Mouse (Mus musculus) heart, postnatal 0 days (tissue): ENCODE measurements at regions not wholly inside any gene's neighbourhood (a gene's known extent, or its start where the extent isn't known, plus 50 kb on each side); places are given as distances from the start of the nearest gene placed in this dataset.

Source experiments
- ATAC-seq: fragments of 200-750 bp; cut with Nextera tagmentation; 2 replicates; pipeline ENCODE4 v1.8.0; 2017; ENCODE audit warnings: low read depth, moderate number of reproducible peaks, moderate library complexity; ENCODE audit not compliant: insufficient read depth
- DNase-seq: peaks from one replicate; pipeline ENCODE4 v3.0.0-alpha.2; 2016; ENCODE audit warnings: low spot score
- H3K27ac ChIP-seq: fragments of 300-500 bp; sonication (generic); 2 replicates; pipeline ENCODE4 v1.5.1; 2014; ENCODE audit warnings: low read depth, mild to moderate bottlenecking
- H3K27me3 ChIP-seq: fragments of 300-500 bp; sonication (generic); 2 replicates; pipeline ENCODE4 v1.6.1; 2014; ENCODE audit warnings: low read length, mixed read lengths; ENCODE audit not compliant: control insufficient read depth, insufficient read depth
- H3K36me3 ChIP-seq: fragments of 300-500 bp; sonication (generic); replicated peaks from 2 replicates; pipeline ENCODE4 v1.6.1; 2014; ENCODE audit warnings: low read length, mixed read lengths; ENCODE audit not compliant: control insufficient read depth, insufficient read depth
- H3K4me1 ChIP-seq: fragments of 300-500 bp; sonication (generic); 2 replicates; pipeline ENCODE4 v1.6.1; 2014; ENCODE audit warnings: antibody characterized with exemption; ENCODE audit not compliant: control insufficient read depth, insufficient read depth
- H3K4me2 ChIP-seq: fragments of 300-500 bp; sonication (generic); 2 replicates; pipeline ENCODE4 v1.6.1; 2014; ENCODE audit warnings: low read depth, mild to moderate bottlenecking, low read length, moderate library complexity
- H3K4me3 ChIP-seq: fragments of 300-500 bp; sonication (generic); 2 replicates; pipeline ENCODE4 v1.5.1; 2014; ENCODE audit warnings: low read depth, low read length
- H3K9ac ChIP-seq: fragments of 300-500 bp; sonication (generic); replicated peaks from 2 replicates; pipeline ENCODE4 v1.6.1; 2014; ENCODE audit warnings: low read depth, low read length, mixed read lengths
- H3K9me3 ChIP-seq: fragments of 300-500 bp; sonication (generic); replicated peaks from 2 replicates; pipeline ENCODE4 v1.6.1; 2016; ENCODE audit warnings: low read length; ENCODE audit not compliant: control insufficient read depth
- CTCF ChIP-seq: IDR thresholded peaks from 2 replicates; pipeline ENCODE4 v1.5.1; 2016; ENCODE audit warnings: antibody characterized with exemption, control low read depth, low read depth
- EP300 ChIP-seq: IDR thresholded peaks from 2 replicates; pipeline ENCODE4 v1.6.1; 2016; ENCODE audit warnings: antibody characterized with exemption, low read depth
- WGBS: fragments of 180-500 bp; shearing (Covaris S2); extraction: QIAGEN DNeasy Blood & Tissue Kit; methylation state at CpG from one replicate; pipeline ENCODE4 v1.1.7; 2014; 5-methylcytosine and 5-hydroxymethylcytosine counted together

GRCm38 (mm10) chr12:117389516-117390347 lies 126.5 kb upstream of the Rapgef5 start:
- Histone ChIP-seq H3K4me3 (no peak overlapping the region), H3K9me3 (no peaks in the 10 kb centered on the region), H3K4me1 (peaks cover 7% of the 10 kb centered on the region; the same call in 1 of the 2 replicates), H3K27ac (no peak overlapping the region), H3K4me2 (no peak overlapping the region), H3K9ac (no peak overlapping the region), H3K27me3 (no peaks in the 10 kb centered on the region), H3K36me3 (no peaks in the 10 kb centered on the region)
- no peak for DNase-seq
- no peak for TF ChIP-seq CTCF
- TF ChIP-seq EP300: no peak
- 32% methylated on average over 7 of the region's 7 CpGs for WGBS
- no peak; the same call in 1 of the 2 replicates for ATAC-seq

- no peaks in the 10 kb centered on the region for H3K9me3 ChIP-seq
- no peak for ATAC-seq
- H3K27me3 ChIP-seq: no peaks in the 10 kb centered on the region
- H3K9ac ChIP-seq: no peak overlapping the region
- TF ChIP-seq EP300: no peak
- TF ChIP-seq CTCF: no peak
- H3K4me2 ChIP-seq: no peak overlapping the region
- no peak overlapping the region for H3K27ac ChIP-seq
- no peaks in the 10 kb centered on the region for H3K4me1 ChIP-seq
- H3K4me3 ChIP-seq: no peak overlapping the region
- WGBS: 73% methylated on average over 3 of the region's 3 CpGs
- DNase-seq: no peak
- H3K36me3 ChIP-seq: no peaks in the 10 kb centered on the region
These were observed 118.8 kb upstream of the Rapgef5 start for GRCm38 (mm10) chr12:117397512-117397911.

- Histone ChIP-seq H3K27ac (no peak overlapping the region), H3K36me3 (no peaks in the 10 kb centered on the region), H3K4me1 (no peaks in the 10 kb centered on the region), H3K9me3 (no peaks in the 10 kb centered on the region), H3K9ac (no peak overlapping the region), H3K4me3 (no peak overlapping the region), H3K4me2 (no peak overlapping the region), H3K27me3 (no peaks in the 10 kb centered on the region)
- TF ChIP-seq CTCF (peak; percentile 94), EP300 (no peak)
- ATAC-seq: peak; percentile 71; the same call in 1 of the 2 replicates
- peak; percentile 81 for DNase-seq
- 10% methylated on average over 7 of the region's 7 CpGs for WGBS
These were observed 112.6 kb upstream of the Rapgef5 start for GRCm38 (mm10) chr12:117403513-117404156.

GRCm38 (mm10) chr12:117404157-117404752 lies 112.0 kb upstream of the Rapgef5 start:
- H3K4me3 ChIP-seq: no peak overlapping the region
- no peaks in the 10 kb centered on the region for H3K36me3 ChIP-seq
- 31% methylated on average over 5 of the region's 5 CpGs for WGBS
- no peaks in the 10 kb centered on the region for H3K27me3 ChIP-seq
- H3K9ac ChIP-seq: no peak overlapping the region
- no peak overlapping the region for H3K27ac ChIP-seq
- H3K4me2 ChIP-seq: no peak overlapping the region
- no peak for DNase-seq
- H3K9me3 ChIP-seq: no peaks in the 10 kb centered on the region
- ATAC-seq: no peak
- TF ChIP-seq CTCF (no peak), EP300 (no peak)
- H3K4me1 ChIP-seq: no peaks in the 10 kb centered on the region

GRCm38 (mm10) chr12:117406832-117407231 lies 109.4 kb upstream of the Rapgef5 start:
- Histone ChIP-seq H3K9ac (no peak overlapping the region), H3K4me3 (no peak overlapping the region), H3K4me2 (no peak overlapping the region), H3K27me3 (no peaks in the 10 kb centered on the region), H3K4me1 (peaks cover 9% of the 10 kb centered on the region; the same call in 1 of the 2 replicates), H3K9me3 (no peaks in the 10 kb centered on the region), H3K27ac (no peak overlapping the region), H3K36me3 (no peaks in the 10 kb centered on the region)
- WGBS: 68% methylated on average over 9 of the region's 9 CpGs
- TF ChIP-seq EP300 (no peak), CTCF (no peak)
- ATAC-seq: no peak
- no peak for DNase-seq
